Mouse (Mus musculus): ENCODE results near the gene Gm45337. TPM values are rescaled to one million over a fixed set of nuclear protein-coding genes. Genes with fewer than 3 reads are reported as not detected.
"Not testable (repeated sequence)": the region's sequence is repeated elsewhere in the genome, so short reads cannot be mapped to it uniquely, and the experiment has no call there.

The Gm45337 gene
- polyA plus RNA-seq, 1 experiment, result not detected

GRCm38 (mm10) chr7:142152191-142152590, 7.8 kb upstream of the Gm45337 start:
- Histone ChIP-seq H3K4me1 (ENCODE audit: control insufficient read depth, insufficient read depth, low read length) (no peaks in the 10 kb centered on the region), H3K27ac (ENCODE audit: insufficient read depth, low read depth, low read length) (no peak overlapping the region), H3K4me3 (ENCODE audit: insufficient read depth, low read length) (no peak overlapping the region)
- TF ChIP-seq CTCF (IDR thresholded peaks at IDR 0.05; ENCODE audit: low read depth, low read length) (no peak), POLR2A (IDR thresholded peaks at IDR 0.05; ENCODE audit: borderline replicate concordance, low read depth, low read length) (no peak)

DNA sequence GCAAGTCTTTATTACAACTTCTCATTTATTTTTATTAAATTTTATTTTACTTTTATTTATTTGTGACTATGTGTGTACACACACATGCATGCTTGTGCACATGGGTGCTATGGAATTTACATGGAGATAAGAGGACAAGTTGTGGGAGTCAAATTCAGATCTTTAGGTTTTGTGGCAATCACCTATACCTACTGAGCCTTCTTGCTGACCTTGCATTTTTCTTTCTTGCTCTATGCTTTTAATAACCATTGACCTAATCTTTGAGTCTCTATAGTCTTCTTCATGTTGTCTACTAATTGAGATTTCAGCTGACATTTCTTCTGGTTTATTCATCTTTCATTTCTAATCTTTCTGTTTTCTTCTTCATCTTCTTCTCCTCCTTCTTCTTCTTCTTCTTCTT, 4.2 kb upstream of the Gm45337 start:
- Histone ChIP-seq H3K4me1 (ENCODE audit: control insufficient read depth, insufficient read depth, low read length) (no peaks in the 10 kb centered on the region), H3K4me3 (ENCODE audit: insufficient read depth, low read length) (no peak overlapping the region), H3K27ac (ENCODE audit: insufficient read depth, low read depth, low read length) (no peak overlapping the region)
- TF ChIP-seq POLR2A (IDR thresholded peaks at IDR 0.05; ENCODE audit: borderline replicate concordance, low read depth, low read length) (no peak), CTCF (IDR thresholded peaks at IDR 0.05; ENCODE audit: low read depth, low read length) (no peak)

- TF ChIP-seq CTCF (IDR thresholded peaks at IDR 0.05; ENCODE audit: low read depth, low read length), result no peak
- no peak for TF ChIP-seq POLR2A (IDR thresholded peaks at IDR 0.05; ENCODE audit: borderline replicate concordance, low read depth, low read length)
- H3K27ac ChIP-seq (ENCODE audit: insufficient read depth, low read depth, low read length), result no peak overlapping the region
- no peaks in the 10 kb centered on the region for H3K4me1 ChIP-seq (ENCODE audit: control insufficient read depth, insufficient read depth, low read length)
- no peak overlapping the region for H3K4me3 ChIP-seq (ENCODE audit: insufficient read depth, low read length)
Measured at GRCm38 (mm10) chr7:142146033-142146432, 1.6 kb upstream of the Gm45337 start.

DNA sequence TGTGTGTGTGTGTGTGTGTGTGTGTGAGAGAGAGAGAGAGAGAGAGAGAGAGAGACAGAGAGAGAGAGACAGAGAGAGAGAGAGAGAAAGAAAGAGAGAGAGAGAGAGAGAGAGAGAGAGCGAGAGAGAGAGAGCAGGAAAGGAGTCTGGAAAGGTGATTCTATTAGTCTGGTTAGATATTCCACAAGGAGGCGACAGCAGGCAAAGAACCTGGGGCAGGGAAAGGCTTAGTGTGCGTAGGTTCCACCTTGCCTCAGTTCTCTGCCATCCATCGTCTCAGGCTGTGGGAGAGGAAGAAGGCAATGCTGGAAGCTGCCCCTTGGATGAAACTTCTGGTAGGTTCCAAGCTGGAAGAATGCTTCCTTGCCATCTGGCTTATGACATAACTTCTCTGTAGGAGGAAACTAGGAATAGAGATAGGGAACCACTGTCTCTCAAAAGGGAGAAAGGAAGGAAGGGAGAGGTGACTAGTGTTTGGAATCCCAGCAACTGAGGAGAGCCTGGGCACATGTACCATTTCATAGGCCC, 1.1 kb upstream of the Gm45337 start:
- H3K27ac ChIP-seq (ENCODE audit: insufficient read depth, low read depth, low read length), result no peak overlapping the region
- H3K4me3 ChIP-seq (ENCODE audit: insufficient read depth, low read length), result no peak overlapping the region
- H3K4me1 ChIP-seq (ENCODE audit: control insufficient read depth, insufficient read depth, low read length), result no peaks in the 10 kb centered on the region
- TF ChIP-seq POLR2A (IDR thresholded peaks at IDR 0.05; ENCODE audit: borderline replicate concordance, low read depth, low read length) (no peak), CTCF (IDR thresholded peaks at IDR 0.05; ENCODE audit: low read depth, low read length) (no peak)

- not testable (repeated sequence) for H3K4me3 ChIP-seq (ENCODE audit: insufficient read depth, low read length); H3K27ac ChIP-seq (ENCODE audit: insufficient read depth, low read depth, low read length); H3K4me1 ChIP-seq (ENCODE audit: control insufficient read depth, insufficient read depth, low read length)
Measured at GRCm38 (mm10) chr7:142143506-142144010, 849 bp downstream of the Gm45337 start.

DNA sequence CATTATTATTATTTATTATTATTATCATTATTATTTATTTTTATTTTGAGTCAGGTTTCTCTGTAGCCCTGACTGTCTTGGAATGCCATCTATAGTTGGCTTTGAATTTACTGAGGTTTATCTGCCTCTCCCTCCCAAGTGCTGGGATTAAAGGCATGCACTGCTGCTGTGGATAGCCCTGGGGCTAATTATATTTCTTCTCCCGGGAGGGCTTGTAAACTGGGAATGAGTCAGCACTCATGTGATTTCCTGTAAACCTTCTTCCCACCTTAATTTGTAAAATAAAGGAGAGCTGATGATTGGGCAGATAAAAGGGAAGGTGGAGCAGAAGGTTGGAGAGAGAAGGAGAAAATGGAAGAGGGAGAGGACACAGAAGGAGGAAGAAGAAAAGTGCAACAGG, 3.7 kb downstream of the Gm45337 start:
- Histone ChIP-seq H3K4me1 (ENCODE audit: control insufficient read depth, insufficient read depth, low read length) (no peaks in the 10 kb centered on the region), H3K27ac (ENCODE audit: insufficient read depth, low read depth, low read length) (no peak overlapping the region), H3K4me3 (ENCODE audit: insufficient read depth, low read length) (no peak overlapping the region)
- TF ChIP-seq POLR2A (IDR thresholded peaks at IDR 0.05; ENCODE audit: borderline replicate concordance, low read depth, low read length), result no peak
- no peak for TF ChIP-seq CTCF (IDR thresholded peaks at IDR 0.05; ENCODE audit: low read depth, low read length)

DNA sequence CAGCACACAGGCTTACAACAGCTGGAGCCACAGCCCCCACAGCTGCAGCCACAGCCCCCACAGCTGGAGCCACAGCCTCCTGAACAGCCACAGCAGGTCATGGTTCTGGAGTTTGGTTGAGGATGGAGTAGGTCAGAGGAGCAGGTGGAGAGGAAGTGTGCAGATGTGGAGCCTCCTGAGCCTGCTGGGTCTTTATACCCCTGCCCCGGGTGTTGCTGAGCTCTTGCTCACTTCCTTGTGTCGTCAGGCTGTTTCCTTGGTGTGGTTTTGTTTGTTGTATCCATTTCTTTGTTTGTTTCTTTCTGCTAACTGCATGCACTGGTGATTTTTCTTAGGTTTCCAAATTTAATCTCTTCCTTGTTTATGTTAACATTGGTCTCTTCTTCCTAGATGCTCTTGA, 8.5 kb downstream of the Gm45337 start, which contains the start of gene Gm39115:
Gene Gm39115 (minus strand): TSS at position 101 of the 400 bp plus-strand sequence.
- H3K4me1 ChIP-seq (ENCODE audit: control insufficient read depth, insufficient read depth, low read length); H3K27ac ChIP-seq (ENCODE audit: insufficient read depth, low read depth, low read length); H3K4me3 ChIP-seq (ENCODE audit: insufficient read depth, low read length): not testable (repeated sequence)

DNA sequence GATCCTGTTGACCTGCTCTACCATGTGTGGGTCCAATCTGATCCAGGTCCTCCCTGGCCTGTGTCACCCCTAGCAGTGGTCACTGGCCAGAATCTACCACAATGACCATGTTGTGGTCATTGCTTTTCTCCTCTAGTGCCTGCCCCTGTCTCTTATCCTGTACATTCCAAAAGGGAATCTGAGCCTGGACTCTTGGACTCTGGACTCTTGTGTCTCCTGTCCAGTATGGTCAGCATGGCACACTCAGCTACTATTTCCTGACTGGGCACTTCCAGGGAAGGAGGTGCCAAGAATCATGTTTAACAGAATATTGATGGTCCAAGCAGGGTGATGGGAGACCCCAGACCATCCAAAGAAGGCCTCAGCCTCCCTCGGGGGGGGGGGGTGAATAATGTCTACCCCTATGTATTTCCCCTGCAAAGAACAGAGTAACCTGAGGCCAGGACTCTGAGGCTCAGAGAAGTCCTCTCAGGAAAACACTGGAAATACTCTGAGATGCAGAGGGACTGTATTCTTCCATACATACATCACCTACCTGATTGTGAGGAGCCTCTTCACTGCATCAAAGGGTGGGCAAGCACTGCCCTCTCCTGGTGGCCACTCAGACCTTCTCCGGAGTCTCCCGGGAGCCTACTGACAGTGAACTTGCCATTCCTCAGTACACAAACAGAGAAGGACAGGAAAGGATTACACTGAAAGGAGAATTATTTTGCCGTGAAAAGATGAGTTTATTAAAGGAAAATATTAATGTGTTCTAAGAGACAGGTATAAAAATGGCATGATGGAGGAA, 10.0 kb downstream of the Gm45337 start:
- Histone ChIP-seq H3K4me1 (ENCODE audit: control insufficient read depth, insufficient read depth, low read length) (no peaks in the 10 kb centered on the region), H3K27ac (ENCODE audit: insufficient read depth, low read depth, low read length) (no peak overlapping the region), H3K4me3 (ENCODE audit: insufficient read depth, low read length) (no peak overlapping the region)
- TF ChIP-seq CTCF (IDR thresholded peaks at IDR 0.05; ENCODE audit: low read depth, low read length) (no peak), POLR2A (IDR thresholded peaks at IDR 0.05; ENCODE audit: borderline replicate concordance, low read depth, low read length) (no peak)

GRCm38 (mm10) chr7:142128843-142129242, 15.6 kb downstream of the Gm45337 start:
- Histone ChIP-seq H3K27ac (ENCODE audit: insufficient read depth, low read depth, low read length) (no peak overlapping the region), H3K4me3 (ENCODE audit: insufficient read depth, low read length) (no peak overlapping the region), H3K4me1 (ENCODE audit: control insufficient read depth, insufficient read depth, low read length) (no peaks in the 10 kb centered on the region)
- no peak for TF ChIP-seq CTCF (IDR thresholded peaks at IDR 0.05; ENCODE audit: low read depth, low read length)

GRCm38 (mm10) chr7:142120629-142121028, 23.8 kb downstream of the Gm45337 start, which contains the start of gene Gm45618:
TSS of gene Gm45618 (minus strand) at chr7:142120729.
- H3K4me3 ChIP-seq (ENCODE audit: insufficient read depth, low read length); H3K27ac ChIP-seq (ENCODE audit: insufficient read depth, low read depth, low read length); H3K4me1 ChIP-seq (ENCODE audit: control insufficient read depth, insufficient read depth, low read length): not testable (repeated sequence)
